Mouse (Mus musculus) spleen, postnatal 36 days (tissue): Measurements from ENCODE around the gene Glrx.
"Not testable (repeated sequence)": the region's sequence is repeated elsewhere in the genome, so short reads cannot be mapped to it uniquely, and the experiment has no call there.

ENCODE experiments used
- DNase-seq, 2 experiments: peaks; one replicate each; pipeline ENCODE4 v3.0.0; 2022; ENCODE audit warnings: low spot score in 2 of 2, mixed read lengths in 1 of 2

Gene Glrx

GRCm38 (mm10) chr13:75833499-75833898 is 6.2 kb upstream of the Glrx start:
- no peak for DNase-seq

- DNase-seq, result no peak
These were observed 4.2 kb upstream of the Glrx start for GRCm38 (mm10) chr13:75835461-75835860.

- DNase-seq, result no peak
These were observed 1.2 kb upstream of the Glrx start for GRCm38 (mm10) chr13:75838506-75838905.

- no peak for DNase-seq
These were observed 1.2 kb downstream of the Glrx start for GRCm38 (mm10) chr13:75840752-75841285.

GRCm38 (mm10) chr13:75841950-75842349 is 2.3 kb downstream of the Glrx start:
- DNase-seq, result no peak

GRCm38 (mm10) chr13:75843331-75843730 is 3.7 kb downstream of the Glrx start:
- no peak for DNase-seq

- peak; percentile 17 to 34 for DNase-seq
These were observed 4.5 kb downstream of the Glrx start for GRCm38 (mm10) chr13:75843993-75844683.

- no peak for DNase-seq
These were observed 5.3 kb downstream of the Glrx start for GRCm38 (mm10) chr13:75844833-75845518.

- peak in 1 of 2 experiments; percentile 20 for DNase-seq
These were observed 6.0 kb downstream of the Glrx start for GRCm38 (mm10) chr13:75845519-75846166.

- no peak for DNase-seq
These were observed 7.4 kb downstream of the Glrx start for GRCm38 (mm10) chr13:75847027-75847426.

- DNase-seq, result no peak
These were observed 12.4 kb downstream of the Glrx start for GRCm38 (mm10) chr13:75852027-75852426.

GRCm38 (mm10) chr13:75853118-75853517 is 13.4 kb downstream of the Glrx start:
- DNase-seq, result no peak

GRCm38 (mm10) chr13:75859264-75859844 is 19.7 kb downstream of the Glrx start:
- DNase-seq, result no peak

GRCm38 (mm10) chr13:75865486-75866184 is 26.0 kb downstream of the Glrx start:
- peak; percentile 29 to 52 for DNase-seq

- DNase-seq, result no peak
These were observed 28.2 kb downstream of the Glrx start for GRCm38 (mm10) chr13:75867876-75868275.

GRCm38 (mm10) chr13:75874608-75875376 is 35.1 kb downstream of the Glrx start:
- no peak for DNase-seq

GRCm38 (mm10) chr13:75876188-75876587 is 36.5 kb downstream of the Glrx start:
- not testable (repeated sequence) for DNase-seq

GRCm38 (mm10) chr13:75876592-75876991 is 36.9 kb downstream of the Glrx start:
- no peak for DNase-seq

- DNase-seq, result peak in 1 of 2 experiments; percentile 25
These were observed 38.2 kb downstream of the Glrx start for GRCm38 (mm10) chr13:75877907-75878306.

- DNase-seq, result no peak
These were observed 40.1 kb downstream of the Glrx start for GRCm38 (mm10) chr13:75879756-75880155.

GRCm38 (mm10) chr13:75880501-75880900 is 40.8 kb downstream of the Glrx start:
- no peak for DNase-seq
